Mouse (Mus musculus) midbrain, embryonic 12.5 days (tissue): Measurements from ENCODE around the gene Gpr176. TPM values are rescaled to one million over a fixed set of nuclear protein-coding genes. Genes with fewer than 3 reads are reported as not detected.

Source experiments
- microRNA-seq: library from miRNA; unstranded; fragments of <30 nt; microRNA quantifications from one replicate; pipeline ENCODE4, GENCODE M21; 2017
- polyA plus RNA-seq: library from polyadenylated mRNA; unstranded; fragments of >200 nt; fragmentation: Nextera tagmentation; extraction: Ambion mirVana; gene quantifications from 2 replicates; pipeline ENCODE4 v1.2.1, GENCODE M21; 2016

Gene Gpr176
- polyA plus RNA-seq, 1 experiment from 2014 or later, result 0.89 TPM

Small RNA genes lying within 50 kb of the gene (microRNA-seq; reads per million reads assigned to microRNA genes)
- not detected for gene Gm22800

Other genes starting within 250 kb of the Gpr176 start
- gene Fsip1, start 116.5 kb downstream of the Gpr176 start, polyA plus RNA-seq, result 1.6 and 2.2 TPM in 2 replicates
- gene Eif2ak4, start 15.2 kb upstream of the Gpr176 start, polyA plus RNA-seq, result 11.7 and 12.5 TPM in 2 replicates
- 280 and 286 TPM in 2 replicates for gene Srp14, start 106.3 kb upstream of the Gpr176 start, polyA plus RNA-seq
- 2.1 and 4.1 TPM in 2 replicates for gene Bmf, start 176.3 kb upstream of the Gpr176 start, polyA plus RNA-seq
- gene Bub1b, start 224.8 kb upstream of the Gpr176 start, polyA plus RNA-seq, result 92.1 and 94.5 TPM in 2 replicates